Mouse (Mus musculus) right cerebral cortex, postnatal 25 days (tissue): ENCODE data around the gene Gm7137.
"Not testable (repeated sequence)": the region's sequence is repeated elsewhere in the genome, so short reads cannot be mapped to it uniquely, and the experiment has no call there.

Experiments used
- DNase-seq: peaks from one replicate; pipeline ENCODE4 v3.0.0; 2022

The Gm7137 gene

DNA sequence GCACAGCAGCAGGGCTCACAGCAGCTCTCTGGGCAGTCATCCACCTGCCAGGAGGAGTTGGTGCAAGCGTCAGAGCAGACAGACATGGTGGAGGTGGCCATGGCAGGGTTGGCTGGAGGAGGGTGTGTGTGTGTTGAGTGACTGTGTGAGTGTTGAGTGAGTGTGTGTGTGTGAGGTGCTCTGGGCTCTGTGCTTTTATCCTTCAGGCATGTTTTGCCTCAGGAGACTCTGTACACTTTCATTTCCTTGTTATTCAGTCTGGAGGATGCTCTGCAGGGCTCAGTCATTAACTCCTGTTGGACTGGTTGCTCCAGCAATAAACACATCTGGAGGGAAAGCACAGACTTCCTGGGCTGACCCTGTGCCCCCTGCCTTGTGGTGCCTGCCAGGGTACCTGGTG, 36.7 kb downstream of the Gm7137 start, which contains the start of gene Gm9736:
TSS of gene Gm9736 (minus strand) at position 101 of the 400 bp plus-strand sequence.
- DNase-seq: not testable (repeated sequence)

DNA sequence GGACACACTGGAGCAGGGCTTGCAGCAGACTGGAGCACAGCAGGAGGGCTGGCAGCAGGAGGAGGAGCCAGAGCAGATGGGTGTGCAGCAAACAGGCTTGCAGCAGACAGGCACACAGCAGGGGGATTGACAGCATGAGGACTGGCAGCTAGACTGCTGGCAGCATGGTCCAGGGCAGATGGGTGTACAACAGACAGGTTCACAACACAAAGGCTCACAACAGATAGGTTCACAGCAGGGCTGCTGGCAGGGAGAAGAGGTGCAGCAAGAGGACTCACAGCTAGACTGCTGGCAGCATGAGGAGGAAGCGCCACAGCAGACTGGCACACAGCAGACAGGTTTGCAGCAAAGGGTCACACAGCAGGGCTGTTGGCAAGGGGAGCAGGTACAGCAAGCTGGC, 37.3 kb downstream of the Gm7137 start:
- DNase-seq: not testable (repeated sequence)

DNA sequence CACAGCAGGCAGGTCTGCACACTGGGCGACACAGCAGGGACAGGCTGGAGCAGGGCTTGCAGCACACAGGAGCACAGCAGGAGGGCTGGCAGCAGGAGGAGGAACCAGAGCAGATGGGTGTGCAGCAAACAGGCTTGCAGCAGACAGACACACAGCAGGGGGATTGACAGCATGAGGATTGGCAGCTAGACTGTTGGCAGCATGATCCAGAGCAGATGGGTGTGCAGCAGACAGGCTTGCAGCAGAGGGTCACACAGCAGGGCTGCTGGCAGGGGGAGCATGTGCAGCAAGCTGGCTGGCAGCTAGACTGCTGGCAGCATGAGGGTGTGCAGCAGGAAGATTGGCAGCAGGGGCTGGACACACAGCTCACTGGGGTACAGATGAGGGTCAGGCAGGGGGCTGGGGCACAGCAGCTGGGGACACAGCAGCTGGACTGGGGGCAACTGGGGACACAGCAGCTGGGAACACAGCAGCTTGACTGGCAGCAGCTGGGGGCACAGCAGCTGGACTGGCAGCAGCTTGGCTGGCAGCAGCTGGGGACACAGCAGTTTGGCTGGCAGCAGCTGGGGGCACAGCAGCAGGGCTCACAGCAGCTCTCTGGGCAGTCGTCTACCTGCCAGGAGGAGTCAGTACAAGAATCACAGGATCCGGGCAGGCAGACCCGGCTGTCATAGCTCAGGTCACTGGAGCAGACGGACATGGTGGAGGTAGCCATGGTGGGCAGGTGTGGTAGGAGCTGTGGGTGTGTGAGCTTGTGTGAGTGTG, 45.9 kb downstream of the Gm7137 start, which contains the start of gene Gm18596:
TSS of gene Gm18596 (minus strand) at position 715 of the 765 bp plus-strand sequence.
- DNase-seq: not testable (repeated sequence)

DNA sequence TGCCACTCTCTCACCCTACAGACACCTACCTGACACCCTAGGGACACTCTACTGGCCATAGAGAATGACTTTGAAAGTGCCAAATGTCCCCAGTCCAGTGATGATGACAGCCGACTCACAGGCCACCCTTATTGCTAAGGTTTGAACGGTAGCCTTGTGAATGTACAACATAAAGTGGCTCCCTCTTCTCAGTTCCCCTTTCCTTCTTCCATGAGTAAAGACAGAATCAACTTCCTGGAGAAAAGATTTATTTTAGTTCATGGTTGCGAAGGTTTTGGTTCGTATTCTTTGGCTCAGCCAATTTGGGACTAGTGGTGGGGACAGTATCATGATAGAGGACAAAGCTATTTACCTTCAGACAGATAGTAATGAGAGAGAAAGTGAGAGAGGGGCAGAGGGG, 49.1 kb downstream of the Gm7137 start:
- DNase-seq: no peak
